Mouse (Mus musculus) ES-Bruce4 (cell line): Measurements from ENCODE around the gene Gm16867.
"Not testable (repeated sequence)": the region's sequence is repeated elsewhere in the genome, so short reads cannot be mapped to it uniquely, and the experiment has no call there.

Source experiments
- CTCF ChIP-seq: IDR thresholded peaks from one replicate; pipeline ENCODE4 v1.8.1; 2011; ENCODE audit warnings: low read depth, low read length
- POLR2A ChIP-seq: IDR thresholded peaks from one replicate; pipeline ENCODE4 v1.8.1; 2011; ENCODE audit warnings: low read length; ENCODE audit not compliant: insufficient read depth

GRCm38 (mm10) chr14:69540113-69540512 is 37.0 kb upstream of the Gm16867 start:
- not testable (repeated sequence) for TF ChIP-seq CTCF, POLR2A
